Mouse (Mus musculus): ENCODE measurements at regions not wholly inside any gene's neighbourhood (a gene's known extent, or its start where the extent isn't known, plus 50 kb on each side); places are given as distances from the start of the nearest gene placed in this dataset.
"Not testable (repeated sequence)": the region's sequence is repeated elsewhere in the genome, so short reads cannot be mapped to it uniquely, and the experiment has no call there.

DNA sequence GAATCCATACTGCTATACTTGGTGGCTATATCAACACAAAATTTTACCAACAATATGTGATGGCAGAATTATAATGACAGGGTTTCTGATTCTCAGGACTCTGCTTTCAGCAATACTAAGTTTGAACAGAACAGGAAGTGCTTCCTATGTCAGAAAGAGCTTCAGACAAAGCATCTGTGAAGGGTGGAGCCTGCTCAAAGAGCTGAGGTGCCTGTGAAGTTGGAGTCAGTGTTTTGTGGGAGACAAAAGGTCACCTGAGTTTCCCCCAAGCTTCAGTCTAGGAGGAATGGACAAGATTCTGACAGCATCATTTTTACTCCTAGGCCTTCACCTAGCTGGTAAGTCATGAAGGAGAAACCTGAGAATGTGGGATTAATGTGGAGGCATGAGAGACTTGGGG is 700.1 kb downstream of the Dad1 start:
- H3K27me3 ChIP-seq (ENCODE audit: control insufficient read depth, insufficient read depth, low read length) = no peaks in the 10 kb centered on the region
- H3K36me3 ChIP-seq (replicated peaks; ENCODE audit: control insufficient read depth, insufficient read depth, low read depth, low read length) = no peaks in the 10 kb centered on the region
- no peak for ATAC-seq (replicated peaks; ENCODE audit: insufficient number of reproducible peaks, low FRiP score, low TSS enrichment, low read depth)
- H3K4me1 ChIP-seq (ENCODE audit: control insufficient read depth, insufficient read depth, low read length) = no peaks in the 10 kb centered on the region
- H3K9me3 ChIP-seq (replicated peaks; ENCODE audit: control insufficient read depth, low read length) = no peaks in the 10 kb centered on the region
- H3K4me2 ChIP-seq (ENCODE audit: low read depth, low read length) = no peak overlapping the region
- DNase-seq (ENCODE audit: low spot score) = no peak
- no peak overlapping the region for H3K9ac ChIP-seq (replicated peaks; ENCODE audit: low read length)
- H3K27ac ChIP-seq (replicated peaks; ENCODE audit: low read depth, low read length) = no peak overlapping the region
- H3K4me3 ChIP-seq (ENCODE audit: low read depth, low read length) = no peak overlapping the region

DNA sequence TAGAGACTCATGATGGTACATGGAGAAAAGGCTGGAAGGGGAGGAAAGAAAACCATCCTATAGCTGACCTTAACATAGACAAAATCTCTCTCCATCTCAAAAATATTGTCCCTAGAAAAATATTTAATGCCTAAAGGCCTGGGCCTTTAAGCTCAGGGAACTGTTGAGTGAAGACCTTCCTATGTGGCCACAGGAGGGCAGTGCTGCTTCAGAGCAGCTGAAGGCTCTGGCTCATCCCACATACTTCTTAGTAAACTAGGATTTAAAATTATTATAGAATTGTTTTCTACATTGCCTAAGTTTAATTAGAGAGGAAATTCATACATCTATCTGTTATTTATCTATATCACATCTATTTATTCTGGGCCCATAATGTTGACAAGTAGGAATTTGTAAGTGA is 706.5 kb downstream of the Dad1 start:
- H3K4me2 ChIP-seq (ENCODE audit: low read depth, low read length); ATAC-seq (replicated peaks; ENCODE audit: insufficient number of reproducible peaks, low FRiP score, low TSS enrichment, low read depth); H3K36me3 ChIP-seq (replicated peaks; ENCODE audit: control insufficient read depth, insufficient read depth, low read depth, low read length); H3K4me1 ChIP-seq (ENCODE audit: control insufficient read depth, insufficient read depth, low read length); H3K27ac ChIP-seq (replicated peaks; ENCODE audit: low read depth, low read length); H3K4me3 ChIP-seq (ENCODE audit: low read depth, low read length); H3K9ac ChIP-seq (replicated peaks; ENCODE audit: low read length); DNase-seq (ENCODE audit: low spot score); H3K27me3 ChIP-seq (ENCODE audit: control insufficient read depth, insufficient read depth, low read length); H3K9me3 ChIP-seq (replicated peaks; ENCODE audit: control insufficient read depth, low read length): not testable (repeated sequence)

DNA sequence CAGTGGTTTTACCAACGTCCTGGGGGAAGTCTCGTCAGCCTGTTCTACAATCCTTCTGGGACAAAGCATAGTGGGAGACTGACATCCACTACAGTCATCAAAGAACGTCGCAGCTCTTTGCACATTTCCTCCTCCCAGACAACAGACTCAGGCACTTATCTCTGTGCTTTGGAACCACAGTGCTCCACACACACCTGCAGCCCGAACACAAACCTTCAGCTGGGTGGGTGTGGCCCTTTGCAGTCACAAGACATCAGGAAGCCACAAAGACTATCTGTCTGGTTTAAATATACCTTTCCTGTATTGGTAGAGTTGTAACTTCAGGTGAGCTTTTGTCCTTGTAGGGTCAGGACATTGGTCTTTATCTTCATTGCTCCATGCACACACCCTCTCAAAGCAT is 708.6 kb downstream of the Dad1 start:
- WGBS = 74% methylated on average over 5 of the region's 5 CpGs
- Histone ChIP-seq H3K9ac (replicated peaks; ENCODE audit: low read length) (no peak overlapping the region), H3K4me2 (ENCODE audit: low read depth, low read length) (no peak overlapping the region)

DNA sequence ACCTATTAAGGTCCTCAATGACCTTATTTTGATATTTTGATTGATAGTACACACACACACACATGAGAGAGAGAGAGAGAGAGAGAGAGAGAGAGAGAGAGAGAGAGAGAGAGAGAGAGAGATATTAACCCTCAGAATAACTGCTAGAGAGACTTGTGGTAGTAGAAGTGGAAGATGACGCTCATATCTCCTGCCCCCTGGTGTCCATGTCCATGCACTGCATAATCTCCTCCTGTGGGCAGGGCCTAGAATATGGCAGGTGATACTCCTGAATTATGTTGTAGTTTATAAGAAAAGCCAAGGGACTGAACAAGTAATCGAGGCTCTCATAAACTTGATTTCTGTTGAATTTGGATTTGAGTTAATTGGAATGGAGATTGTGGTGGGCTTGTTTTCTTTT is 712.3 kb downstream of the Dad1 start:
- H3K9ac ChIP-seq (replicated peaks; ENCODE audit: low read length) = not testable (repeated sequence)

More for the DNA sequence above, 708.6 kb downstream of the Dad1 start:
- H3K9me3 ChIP-seq (replicated peaks; ENCODE audit: control insufficient read depth, low read length) = no peaks in the 10 kb centered on the region
- no peak overlapping the region for H3K4me3 ChIP-seq (ENCODE audit: low read depth, low read length)
- H3K4me1 ChIP-seq (ENCODE audit: control insufficient read depth, insufficient read depth, low read length) = no peaks in the 10 kb centered on the region
- no peak for ATAC-seq (replicated peaks; ENCODE audit: insufficient number of reproducible peaks, low FRiP score, low TSS enrichment, low read depth)
- H3K27ac ChIP-seq (replicated peaks; ENCODE audit: low read depth, low read length) = no peak overlapping the region
- no peaks in the 10 kb centered on the region for H3K36me3 ChIP-seq (replicated peaks; ENCODE audit: control insufficient read depth, insufficient read depth, low read depth, low read length)
- no peaks in the 10 kb centered on the region for H3K27me3 ChIP-seq (ENCODE audit: control insufficient read depth, insufficient read depth, low read length)
- DNase-seq (ENCODE audit: low spot score) = no peak

DNA sequence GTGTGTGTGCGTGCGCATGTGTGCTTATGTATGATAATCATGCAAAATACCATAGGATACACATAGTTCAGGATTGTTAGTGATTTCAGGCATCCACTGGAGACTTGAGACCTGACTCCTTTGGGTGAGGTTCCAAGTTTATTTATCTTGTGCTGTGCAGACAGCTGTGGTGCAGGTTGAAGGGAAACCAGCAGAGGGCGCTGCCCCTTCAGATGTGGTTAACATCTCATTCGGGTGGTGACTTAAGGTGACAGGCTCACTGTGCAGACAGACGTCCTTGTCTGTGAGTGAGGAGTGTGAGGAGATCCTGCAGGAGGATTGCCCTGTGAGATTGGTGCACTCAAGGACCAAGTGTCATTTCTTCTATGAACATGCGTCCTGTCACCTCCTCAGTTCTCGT is 716.0 kb downstream of the Dad1 start:
- not testable (repeated sequence) for H3K4me1 ChIP-seq (ENCODE audit: control insufficient read depth, insufficient read depth, low read length); H3K9ac ChIP-seq (replicated peaks; ENCODE audit: low read length); H3K27me3 ChIP-seq (ENCODE audit: control insufficient read depth, insufficient read depth, low read length); H3K4me3 ChIP-seq (ENCODE audit: low read depth, low read length); H3K4me2 ChIP-seq (ENCODE audit: low read depth, low read length); H3K27ac ChIP-seq (replicated peaks; ENCODE audit: low read depth, low read length); DNase-seq (ENCODE audit: low spot score); ATAC-seq (replicated peaks; ENCODE audit: insufficient number of reproducible peaks, low FRiP score, low TSS enrichment, low read depth); H3K36me3 ChIP-seq (replicated peaks; ENCODE audit: control insufficient read depth, insufficient read depth, low read depth, low read length); H3K9me3 ChIP-seq (replicated peaks; ENCODE audit: control insufficient read depth, low read length)
- 53% methylated on average over 7 of the region's 7 CpGs for WGBS

More for the DNA sequence above, 712.3 kb downstream of the Dad1 start:
- H3K9me3 ChIP-seq (replicated peaks; ENCODE audit: control insufficient read depth, low read length); ATAC-seq (replicated peaks; ENCODE audit: insufficient number of reproducible peaks, low FRiP score, low TSS enrichment, low read depth); H3K4me2 ChIP-seq (ENCODE audit: low read depth, low read length); H3K27me3 ChIP-seq (ENCODE audit: control insufficient read depth, insufficient read depth, low read length); H3K27ac ChIP-seq (replicated peaks; ENCODE audit: low read depth, low read length); H3K36me3 ChIP-seq (replicated peaks; ENCODE audit: control insufficient read depth, insufficient read depth, low read depth, low read length); H3K4me3 ChIP-seq (ENCODE audit: low read depth, low read length); H3K4me1 ChIP-seq (ENCODE audit: control insufficient read depth, insufficient read depth, low read length): not testable (repeated sequence)
- DNase-seq (ENCODE audit: low spot score) = peak; percentile 3
- whole genome bisulfite sequencing = 54% methylated on average over 2 of the region's 2 CpGs

DNA sequence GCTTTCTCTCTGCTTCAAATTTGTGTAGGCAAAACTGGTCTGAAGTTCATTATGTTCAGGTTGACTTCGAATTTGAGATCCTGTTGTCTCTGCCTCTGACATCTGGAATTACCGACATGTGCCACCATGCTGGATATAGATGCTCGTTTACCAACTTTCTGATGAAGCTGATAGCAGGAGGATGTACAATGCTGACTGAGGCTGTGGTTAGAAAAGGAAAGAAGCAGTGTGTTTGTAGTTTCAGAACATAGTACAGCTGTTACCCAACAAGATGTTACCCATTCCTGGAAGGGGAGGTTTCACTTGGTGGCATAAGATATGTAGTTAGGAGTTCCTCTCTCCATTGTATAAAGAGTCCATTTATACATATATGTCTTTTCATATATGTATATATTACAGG is 730.5 kb downstream of the Dad1 start:
- not testable (repeated sequence) for H3K4me3 ChIP-seq (ENCODE audit: low read depth, low read length); H3K9me3 ChIP-seq (replicated peaks; ENCODE audit: control insufficient read depth, low read length); ATAC-seq (replicated peaks; ENCODE audit: insufficient number of reproducible peaks, low FRiP score, low TSS enrichment, low read depth); H3K4me1 ChIP-seq (ENCODE audit: control insufficient read depth, insufficient read depth, low read length); H3K27me3 ChIP-seq (ENCODE audit: control insufficient read depth, insufficient read depth, low read length); H3K9ac ChIP-seq (replicated peaks; ENCODE audit: low read length); H3K36me3 ChIP-seq (replicated peaks; ENCODE audit: control insufficient read depth, insufficient read depth, low read depth, low read length); H3K27ac ChIP-seq (replicated peaks; ENCODE audit: low read depth, low read length); H3K4me2 ChIP-seq (ENCODE audit: low read depth, low read length); DNase-seq (ENCODE audit: low spot score)
- no CpG with 5 or more reads among the region's 3 CpGs for WGBS

DNA sequence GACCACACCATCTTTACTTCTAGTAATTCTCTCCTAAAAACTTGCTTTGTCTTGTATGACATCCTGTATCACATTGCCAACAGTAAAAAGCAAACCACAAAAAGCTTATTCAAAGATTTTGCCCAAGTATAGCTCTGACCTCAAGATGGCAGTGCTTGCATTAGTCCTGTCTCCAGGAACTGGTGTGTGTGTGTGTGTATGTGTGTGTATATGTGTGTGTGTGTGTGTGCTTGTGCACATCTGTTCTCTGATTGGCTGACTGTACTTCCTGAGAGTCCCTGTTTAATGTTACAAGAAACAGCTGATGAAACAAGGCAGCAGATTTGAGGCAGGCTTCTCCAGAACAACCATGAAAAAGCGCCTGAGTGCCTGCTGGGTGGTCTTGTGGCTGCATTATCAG is 735.0 kb downstream of the Dad1 start:
- DNase-seq (ENCODE audit: low spot score); H3K9me3 ChIP-seq (replicated peaks; ENCODE audit: control insufficient read depth, low read length); H3K27me3 ChIP-seq (ENCODE audit: control insufficient read depth, insufficient read depth, low read length); H3K4me1 ChIP-seq (ENCODE audit: control insufficient read depth, insufficient read depth, low read length); H3K4me3 ChIP-seq (ENCODE audit: low read depth, low read length); H3K27ac ChIP-seq (replicated peaks; ENCODE audit: low read depth, low read length); H3K9ac ChIP-seq (replicated peaks; ENCODE audit: low read length); ATAC-seq (replicated peaks; ENCODE audit: insufficient number of reproducible peaks, low FRiP score, low TSS enrichment, low read depth); H3K4me2 ChIP-seq (ENCODE audit: low read depth, low read length); H3K36me3 ChIP-seq (replicated peaks; ENCODE audit: control insufficient read depth, insufficient read depth, low read depth, low read length): not testable (repeated sequence)
- WGBS = no CpG with 5 or more reads among the region's 1 CpGs

DNA sequence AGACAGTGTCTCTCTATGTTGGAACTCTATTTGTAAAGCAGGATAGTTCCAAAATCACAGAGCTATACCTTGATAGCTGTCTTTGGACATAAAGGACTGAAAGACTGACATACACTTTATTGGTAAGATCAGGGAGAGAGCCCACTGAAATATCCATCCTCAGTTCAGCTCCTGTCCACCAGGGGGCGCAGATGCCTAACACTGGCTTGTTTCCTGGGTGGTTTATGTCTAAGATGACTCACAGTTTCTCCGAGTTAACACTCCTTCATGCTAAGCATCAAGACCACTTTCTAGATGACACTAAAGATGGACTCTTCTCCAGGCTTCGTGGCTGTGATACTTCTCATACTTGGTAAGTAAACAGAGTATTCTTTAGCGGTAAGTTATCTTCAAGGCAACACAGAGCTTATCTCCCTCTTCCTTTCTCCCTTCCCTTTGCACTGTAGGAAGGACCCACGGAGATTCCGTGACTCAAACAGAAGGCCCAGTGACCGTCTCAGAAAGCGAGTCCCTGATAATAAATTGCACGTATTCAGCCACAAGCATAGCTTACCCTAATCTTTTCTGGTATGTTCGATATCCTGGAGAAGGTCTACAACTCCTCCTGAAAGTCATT is 737.2 kb downstream of the Dad1 start:
- H3K27ac ChIP-seq (replicated peaks; ENCODE audit: low read depth, low read length); H3K27me3 ChIP-seq (ENCODE audit: control insufficient read depth, insufficient read depth, low read length); ATAC-seq (replicated peaks; ENCODE audit: insufficient number of reproducible peaks, low FRiP score, low TSS enrichment, low read depth); H3K9ac ChIP-seq (replicated peaks; ENCODE audit: low read length); H3K4me1 ChIP-seq (ENCODE audit: control insufficient read depth, insufficient read depth, low read length); H3K4me2 ChIP-seq (ENCODE audit: low read depth, low read length); H3K4me3 ChIP-seq (ENCODE audit: low read depth, low read length); DNase-seq (ENCODE audit: low spot score); H3K36me3 ChIP-seq (replicated peaks; ENCODE audit: control insufficient read depth, insufficient read depth, low read depth, low read length); H3K9me3 ChIP-seq (replicated peaks; ENCODE audit: control insufficient read depth, low read length): not testable (repeated sequence)
- WGBS = no CpG with 5 or more reads among the region's 10 CpGs

Data from embryonic facial prominence, embryonic 11.5 days (tissue).